Mouse (Mus musculus): ENCODE data around the gene Tmem79. TPM values are rescaled to one million over a fixed set of nuclear protein-coding genes. Genes with fewer than 3 reads are reported as not detected.

Tmem79 gene
- polyA plus RNA-seq, 1 experiment from 2014 or later, result 1.2 TPM

- Histone ChIP-seq H3K9ac (ENCODE audit: low read depth, low read length) (no peak overlapping the region), H3K36me3 (ENCODE audit: control insufficient read depth, insufficient read depth, low read length) (peaks cover 51% of the 10 kb centered on the region), H3K9me3 (replicated peaks; ENCODE audit: control insufficient read depth, low read length, poor library complexity, severe bottlenecking) (no peaks in the 10 kb centered on the region), H3K4me2 (ENCODE audit: low read length) (no peak overlapping the region), H3K27ac (ENCODE audit: low read length) (no peak overlapping the region), H3K27me3 (ENCODE audit: control insufficient read depth, insufficient read depth, low read depth, low read length) (no peaks in the 10 kb centered on the region), H3K4me1 (ENCODE audit: control insufficient read depth, insufficient read depth, low read length) (no peaks in the 10 kb centered on the region), H3K4me3 (ENCODE audit: low read depth, low read length) (no peak overlapping the region)
- WGBS, result 67% methylated on average over 5 of the region's 5 CpGs
- no peak for ATAC-seq
Measured at GRCm38 (mm10) chr3:88359584-88359983, 23.6 kb upstream of the Tmem79 start.

GRCm38 (mm10) chr3:88354396-88355165 is 18.6 kb upstream of the Tmem79 start:
- Histone ChIP-seq H3K9ac (ENCODE audit: low read depth, low read length) (no peak overlapping the region), H3K9me3 (replicated peaks; ENCODE audit: control insufficient read depth, low read length, poor library complexity, severe bottlenecking) (no peaks in the 10 kb centered on the region), H3K36me3 (ENCODE audit: control insufficient read depth, insufficient read depth, low read length) (peaks cover 68% of the 10 kb centered on the region), H3K4me2 (ENCODE audit: low read length) (no peak overlapping the region), H3K4me1 (ENCODE audit: control insufficient read depth, insufficient read depth, low read length) (no peaks in the 10 kb centered on the region), H3K4me3 (ENCODE audit: low read depth, low read length) (no peak overlapping the region), H3K27me3 (ENCODE audit: control insufficient read depth, insufficient read depth, low read depth, low read length) (no peaks in the 10 kb centered on the region), H3K27ac (ENCODE audit: low read length) (no peak overlapping the region)
- WGBS, result 94% methylated on average over 8 of the region's 8 CpGs
- ATAC-seq, result no peak

- no peaks in the 10 kb centered on the region for H3K4me1 ChIP-seq (ENCODE audit: control insufficient read depth, insufficient read depth, low read length)
- 91% methylated on average over 9 of the region's 9 CpGs for WGBS
- peaks cover 70% of the 10 kb centered on the region for H3K36me3 ChIP-seq (ENCODE audit: control insufficient read depth, insufficient read depth, low read length)
- H3K27ac ChIP-seq (ENCODE audit: low read length), result no peak overlapping the region
- H3K9me3 ChIP-seq (replicated peaks; ENCODE audit: control insufficient read depth, low read length, poor library complexity, severe bottlenecking), result no peaks in the 10 kb centered on the region
- H3K27me3 ChIP-seq (ENCODE audit: control insufficient read depth, insufficient read depth, low read depth, low read length), result no peaks in the 10 kb centered on the region
- H3K4me3 ChIP-seq (ENCODE audit: low read depth, low read length), result no peak overlapping the region
- H3K9ac ChIP-seq (ENCODE audit: low read depth, low read length), result no peak overlapping the region
- ATAC-seq, result no peak
- H3K4me2 ChIP-seq (ENCODE audit: low read length), result no peak overlapping the region
Measured at GRCm38 (mm10) chr3:88352907-88353306, 17.0 kb upstream of the Tmem79 start.

GRCm38 (mm10) chr3:88350732-88351131 is 14.8 kb upstream of the Tmem79 start:
- H3K4me3 ChIP-seq (ENCODE audit: low read depth, low read length), result no peak overlapping the region
- no peak overlapping the region for H3K9ac ChIP-seq (ENCODE audit: low read depth, low read length)
- H3K9me3 ChIP-seq (replicated peaks; ENCODE audit: control insufficient read depth, low read length, poor library complexity, severe bottlenecking), result no peaks in the 10 kb centered on the region
- 97% methylated on average over 13 of the region's 13 CpGs for WGBS
- H3K4me2 ChIP-seq (ENCODE audit: low read length), result no peak overlapping the region
- H3K4me1 ChIP-seq (ENCODE audit: control insufficient read depth, insufficient read depth, low read length), result no peaks in the 10 kb centered on the region
- H3K27ac ChIP-seq (ENCODE audit: low read length), result no peak overlapping the region
- no peaks in the 10 kb centered on the region for H3K27me3 ChIP-seq (ENCODE audit: control insufficient read depth, insufficient read depth, low read depth, low read length)
- ATAC-seq, result no peak
- H3K36me3 ChIP-seq (ENCODE audit: control insufficient read depth, insufficient read depth, low read length), result peaks cover 84% of the 10 kb centered on the region

GRCm38 (mm10) chr3:88339006-88339405 is 3.1 kb upstream of the Tmem79 start:
- H3K36me3 ChIP-seq (ENCODE audit: control insufficient read depth, insufficient read depth, low read length), result peaks cover 15% of the 10 kb centered on the region
- H3K27me3 ChIP-seq (ENCODE audit: control insufficient read depth, insufficient read depth, low read depth, low read length), result no peaks in the 10 kb centered on the region
- no peak overlapping the region for H3K27ac ChIP-seq (ENCODE audit: low read length)
- H3K9me3 ChIP-seq (replicated peaks; ENCODE audit: control insufficient read depth, low read length, poor library complexity, severe bottlenecking), result no peaks in the 10 kb centered on the region
- ATAC-seq, result no peak
- WGBS, result 73% methylated on average over 3 of the region's 3 CpGs
- H3K4me1 ChIP-seq (ENCODE audit: control insufficient read depth, insufficient read depth, low read length), result peaks cover 19% of the 10 kb centered on the region
- no peak overlapping the region for H3K4me2 ChIP-seq (ENCODE audit: low read length)
- H3K9ac ChIP-seq (ENCODE audit: low read depth, low read length), result no peak overlapping the region
- H3K4me3 ChIP-seq (ENCODE audit: low read depth, low read length), result no peak overlapping the region

- Histone ChIP-seq H3K4me3 (ENCODE audit: low read depth, low read length) (no peak overlapping the region), H3K4me2 (ENCODE audit: low read length) (no peak overlapping the region), H3K27ac (ENCODE audit: low read length) (no peak overlapping the region), H3K9me3 (replicated peaks; ENCODE audit: control insufficient read depth, low read length, poor library complexity, severe bottlenecking) (no peaks in the 10 kb centered on the region), H3K9ac (ENCODE audit: low read depth, low read length) (no peak overlapping the region), H3K36me3 (ENCODE audit: control insufficient read depth, insufficient read depth, low read length) (peaks cover 9% of the 10 kb centered on the region), H3K27me3 (ENCODE audit: control insufficient read depth, insufficient read depth, low read depth, low read length) (no peaks in the 10 kb centered on the region), H3K4me1 (ENCODE audit: control insufficient read depth, insufficient read depth, low read length) (peaks cover 19% of the 10 kb centered on the region)
- 95% methylated on average over 7 of the region's 7 CpGs for WGBS
- no peak for ATAC-seq
Measured at GRCm38 (mm10) chr3:88338316-88338715, 2.4 kb upstream of the Tmem79 start.

GRCm38 (mm10) chr3:88337367-88338020 is 1.5 kb upstream of the Tmem79 start:
- Histone ChIP-seq H3K9me3 (replicated peaks; ENCODE audit: control insufficient read depth, low read length, poor library complexity, severe bottlenecking) (no peaks in the 10 kb centered on the region), H3K9ac (ENCODE audit: low read depth, low read length) (no peak overlapping the region), H3K4me1 (ENCODE audit: control insufficient read depth, insufficient read depth, low read length) (peaks cover 19% of the 10 kb centered on the region), H3K27ac (ENCODE audit: low read length) (no peak overlapping the region), H3K4me3 (ENCODE audit: low read depth, low read length) (no peak overlapping the region; the same call in 1 of the 2 replicates), H3K36me3 (ENCODE audit: control insufficient read depth, insufficient read depth, low read length) (peaks cover 4% of the 10 kb centered on the region), H3K4me2 (ENCODE audit: low read length) (peak overlapping the region; percentile 65), H3K27me3 (ENCODE audit: control insufficient read depth, insufficient read depth, low read depth, low read length) (no peaks in the 10 kb centered on the region)
- WGBS, result 88% methylated on average over 11 of the region's 11 CpGs
- ATAC-seq, result no peak

- Histone ChIP-seq H3K9ac (ENCODE audit: low read depth, low read length) (peak overlapping the region; percentile 82), H3K4me2 (ENCODE audit: low read length) (peak overlapping the region; percentile 86), H3K9me3 (replicated peaks; ENCODE audit: control insufficient read depth, low read length, poor library complexity, severe bottlenecking) (no peaks in the 10 kb centered on the region), H3K36me3 (ENCODE audit: control insufficient read depth, insufficient read depth, low read length) (no peaks in the 10 kb centered on the region), H3K4me3 (ENCODE audit: low read depth, low read length) (peak overlapping the region; percentile 70), H3K27ac (ENCODE audit: low read length) (peak overlapping the region; percentile 95), H3K4me1 (ENCODE audit: control insufficient read depth, insufficient read depth, low read length) (peaks cover 19% of the 10 kb centered on the region), H3K27me3 (ENCODE audit: control insufficient read depth, insufficient read depth, low read depth, low read length) (no peaks in the 10 kb centered on the region)
- ATAC-seq, result peak; percentile 79
- WGBS, result 1% methylated on average over 27 of the region's 27 CpGs
Measured at GRCm38 (mm10) chr3:88335436-88336053, 403 bp downstream of the Tmem79 start.
